In the genomic region with DNA sequence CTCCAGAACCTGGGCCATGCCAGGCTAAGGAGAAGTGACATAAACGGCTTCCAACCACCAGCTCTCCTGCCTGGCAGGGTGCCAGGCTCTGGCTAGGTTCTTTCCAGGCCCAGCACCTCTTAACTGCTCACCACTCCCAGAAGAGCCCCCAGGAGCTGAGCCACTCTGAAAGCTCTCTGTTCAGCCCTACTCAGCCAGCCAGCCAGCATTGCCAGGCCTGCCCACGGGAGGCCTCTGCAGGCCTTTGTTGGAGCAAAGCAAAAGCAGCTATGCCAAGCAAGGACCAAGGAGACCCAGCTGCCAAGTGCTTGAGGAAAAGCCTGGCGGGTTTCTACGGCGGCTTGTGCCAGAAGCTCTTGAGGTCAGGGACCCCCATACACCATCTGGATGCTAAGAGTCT, we compare ENCODE assay signal across 8 mouse cellular contexts. TPM values are rescaled to one million over a fixed set of nuclear protein-coding genes. Genes with fewer than 3 reads are reported as not detected.
A peak's percentile ranks its signal among the peaks of the same experiment; 100 is the strongest.
DNase-seq lines count a peak whose midpoint lies in the region; ATAC-seq lines count a peak whose summit lies in the region.

No protein-coding gene starts in this region.

- peak overlapping the region; percentile 20; the same call in 1 of the 2 replicates for H3K9ac ChIP-seq in lung, embryonic 16.5 days (ENCODE audit: low read length)
- H3K9ac ChIP-seq in hindbrain, embryonic 12.5 days: peak overlapping the region; percentile 47; the same call in 1 of the 2 replicates
- peak overlapping the region; percentile 98 for H3K9ac ChIP-seq in neural tube, embryonic 13.5 days

- no peak overlapping the region for H3K4me3 ChIP-seq in lung, embryonic 16.5 days (ENCODE audit: low read length)
- peak overlapping the region; percentile 94 for H3K4me3 ChIP-seq in hindbrain, embryonic 12.5 days
- peak overlapping the region; percentile 89 for H3K4me3 ChIP-seq in neural tube, embryonic 13.5 days

- DNase-seq in cerebellum, adult 18-20 months: peak; percentile 57 to 74
- no peak for DNase-seq in lung, postnatal 4 days
- no peak for DNase-seq in urinary bladder, postnatal 4 days (ENCODE audit: low spot score in 2 of 2)
- DNase-seq in spleen, postnatal 4 days (ENCODE audit: low spot score in 2 of 2): no peak

- no peak for ATAC-seq in cerebellum, adult (ENCODE audit: insufficient number of reproducible peaks, low FRiP score, low TSS enrichment)
- no peak for ATAC-seq in lung, embryonic 16.5 days (ENCODE audit: low read depth)
- ATAC-seq in hindbrain, embryonic 12.5 days (ENCODE audit: low FRiP score): no peak
- no peak for ATAC-seq in neural tube, embryonic 13.5 days (ENCODE audit: low read depth)

- H3K4me2 ChIP-seq in lung, embryonic 16.5 days (ENCODE audit: low read depth, low read length): no peak overlapping the region
- H3K4me2 ChIP-seq in hindbrain, embryonic 12.5 days (replicated peaks): peak overlapping the region; percentile 69
- H3K4me2 ChIP-seq in neural tube, embryonic 13.5 days: peak overlapping the region; percentile 84

- H3K27me3 ChIP-seq in lung, embryonic 16.5 days (ENCODE audit: control insufficient read depth, insufficient read depth, low read depth, low read length): no peaks in the 10 kb centered on the region
- H3K27me3 ChIP-seq in hindbrain, embryonic 12.5 days: no peaks in the 10 kb centered on the region
- no peaks in the 10 kb centered on the region for H3K27me3 ChIP-seq in neural tube, embryonic 13.5 days

- no peaks in the 10 kb centered on the region for H3K9me3 ChIP-seq in lung, embryonic 16.5 days (ENCODE audit: control insufficient read depth, low read length)
- H3K9me3 ChIP-seq in hindbrain, embryonic 12.5 days (replicated peaks): no peaks in the 10 kb centered on the region
- H3K9me3 ChIP-seq in neural tube, embryonic 13.5 days: no peaks in the 10 kb centered on the region

- no peak overlapping the region for H3K27ac ChIP-seq in lung, embryonic 16.5 days (ENCODE audit: low read length)
- peak overlapping the region; percentile 66; the same call in 1 of the 2 replicates for H3K27ac ChIP-seq in hindbrain, embryonic 12.5 days
- peak overlapping the region; percentile 95 for H3K27ac ChIP-seq in neural tube, embryonic 13.5 days (replicated peaks)

- no peaks in the 10 kb centered on the region for H3K36me3 ChIP-seq in lung, embryonic 16.5 days (ENCODE audit: control insufficient read depth, insufficient read depth, low read length)
- H3K36me3 ChIP-seq in hindbrain, embryonic 12.5 days: no peaks in the 10 kb centered on the region
- no peaks in the 10 kb centered on the region for H3K36me3 ChIP-seq in neural tube, embryonic 13.5 days

- WGBS in lung, embryonic 16.5 days: 43% methylated on average over 5 of the region's 5 CpGs
- WGBS in hindbrain, embryonic 12.5 days: 64% methylated on average over 5 of the region's 5 CpGs
- WGBS in neural tube, embryonic 13.5 days: 34% methylated on average over 5 of the region's 5 CpGs

- peaks cover 48% of the 10 kb centered on the region for H3K4me1 ChIP-seq in lung, embryonic 16.5 days (replicated peaks; ENCODE audit: control insufficient read depth, insufficient read depth, low read length)
- peaks cover 73% of the 10 kb centered on the region for H3K4me1 ChIP-seq in hindbrain, embryonic 12.5 days
- peaks cover 89% of the 10 kb centered on the region for H3K4me1 ChIP-seq in neural tube, embryonic 13.5 days (replicated peaks)

RNA-seq across cellular contexts. Expression of a gene that starts 2.7 kb away (rescaled TPM):
- polyA plus RNA-seq in lung, embryonic 16.5 days (2015; fragmentation: Nextera tagmentation; extraction: Ambion mirVana): 2.8 and 3.0 TPM in 2 replicates
- polyA plus RNA-seq in hindbrain, embryonic 12.5 days (2016; fragmentation: Nextera tagmentation; extraction: Ambion mirVana): 28.3 and 29.2 TPM in 2 replicates
- 33.7 and 37.9 TPM in 2 replicates for polyA plus RNA-seq in neural tube, embryonic 13.5 days (2015; fragmentation: Nextera tagmentation; extraction: Ambion mirVana)

RNA-seq across cellular contexts. Expression of a gene that starts 6.6 kb away (rescaled TPM):
- polyA plus RNA-seq in lung, embryonic 16.5 days (2015; fragmentation: Nextera tagmentation; extraction: Ambion mirVana): 9.1 and 9.2 TPM in 2 replicates
- 10.9 and 13.4 TPM in 2 replicates for polyA plus RNA-seq in hindbrain, embryonic 12.5 days (2016; fragmentation: Nextera tagmentation; extraction: Ambion mirVana)
- polyA plus RNA-seq in neural tube, embryonic 13.5 days (2015; fragmentation: Nextera tagmentation; extraction: Ambion mirVana): 11.5 and 14.1 TPM in 2 replicates

RNA-seq across cellular contexts. Expression of a gene that starts 24.6 kb away (rescaled TPM):
- polyA plus RNA-seq in lung, embryonic 16.5 days (2015; fragmentation: Nextera tagmentation; extraction: Ambion mirVana): 1.3 and 1.5 TPM in 2 replicates
- 0.09 and 0.52 TPM in 2 replicates for polyA plus RNA-seq in hindbrain, embryonic 12.5 days (2016; fragmentation: Nextera tagmentation; extraction: Ambion mirVana)
- 0.22 and 0.31 TPM in 2 replicates for polyA plus RNA-seq in neural tube, embryonic 13.5 days (2015; fragmentation: Nextera tagmentation; extraction: Ambion mirVana)

RNA-seq across cellular contexts. Expression of a gene that starts 28.1 kb away (rescaled TPM):
- 3.9 and 4.0 TPM in 2 replicates for polyA plus RNA-seq in lung, embryonic 16.5 days (2015; fragmentation: Nextera tagmentation; extraction: Ambion mirVana)
- polyA plus RNA-seq in hindbrain, embryonic 12.5 days (2016; fragmentation: Nextera tagmentation; extraction: Ambion mirVana): 3.5 and 4.2 TPM in 2 replicates
- 2.6 and 2.9 TPM in 2 replicates for polyA plus RNA-seq in neural tube, embryonic 13.5 days (2015; fragmentation: Nextera tagmentation; extraction: Ambion mirVana)

RNA-seq across cellular contexts. Expression of a gene that starts 29.0 kb away (rescaled TPM):
- 31.3 and 32.2 TPM in 2 replicates for polyA plus RNA-seq in lung, embryonic 16.5 days (2015; fragmentation: Nextera tagmentation; extraction: Ambion mirVana)
- polyA plus RNA-seq in hindbrain, embryonic 12.5 days (2016; fragmentation: Nextera tagmentation; extraction: Ambion mirVana): 29.7 and 32.3 TPM in 2 replicates
- polyA plus RNA-seq in neural tube, embryonic 13.5 days (2015; fragmentation: Nextera tagmentation; extraction: Ambion mirVana): 18.0 and 18.3 TPM in 2 replicates

Comparison
In these comparisons a context has a peak if more than half of its experiments do, and no peak if none do; other contexts are left out.
1. DNase-seq: peak in cerebellum, adult 18-20 months (2 of 2); none in lung, postnatal 4 days (0 of 2), urinary bladder, postnatal 4 days (0 of 2) and spleen, postnatal 4 days (0 of 2).
2. H3K9ac ChIP-seq: peak in every context shown above with its lines; median percentile 98 in neural tube, embryonic 13.5 days; 47 in hindbrain, embryonic 12.5 days; 20 in lung, embryonic 16.5 days.